Mouse (Mus musculus) limb, embryonic 11.5 days (tissue): ENCODE measurements around the gene Ttk. TPM values are rescaled to one million over a fixed set of nuclear protein-coding genes. Genes with fewer than 3 reads are reported as not detected.
A peak's percentile ranks its signal among the peaks of the same experiment; 100 is the strongest.

Experiments used
- ATAC-seq: fragments of 200-750 bp; cut with Nextera tagmentation; 2 replicates; pipeline ENCODE4 v1.8.0; 2017; ENCODE audit warnings: low read depth; ENCODE audit not compliant: insufficient number of reproducible peaks, low FRiP score, low TSS enrichment
- DNase-seq: peaks from one replicate; pipeline ENCODE4 v3.0.0-alpha.2; 2015; ENCODE audit warnings: low spot score
- H3K27ac ChIP-seq: fragments of 300-500 bp; sonication (generic); replicated peaks from 2 replicates; pipeline ENCODE4 v1.5.1; 2014; ENCODE audit warnings: low read depth, mild to moderate bottlenecking, low read length
- H3K27me3 ChIP-seq: fragments of 300-500 bp; sonication (generic); 2 replicates; pipeline ENCODE4 v1.6.1; 2014; ENCODE audit warnings: mild to moderate bottlenecking, low read length, mixed read lengths; ENCODE audit not compliant: control insufficient read depth, insufficient read depth
- H3K36me3 ChIP-seq: fragments of 300-500 bp; sonication (generic); 2 replicates; pipeline ENCODE4 v1.6.1; 2014; ENCODE audit warnings: mild to moderate bottlenecking, low read length, moderate library complexity, mixed read lengths; ENCODE audit not compliant: control insufficient read depth, insufficient read depth
- H3K4me1 ChIP-seq: fragments of 300-500 bp; sonication (generic); 2 replicates; pipeline ENCODE4 v1.6.1; 2014; ENCODE audit warnings: low read length, mixed read lengths; ENCODE audit not compliant: control insufficient read depth, insufficient read depth
- H3K4me2 ChIP-seq: fragments of 300-500 bp; sonication (generic); 2 replicates; pipeline ENCODE4 v1.6.1; 2014; ENCODE audit warnings: low read depth, mild to moderate bottlenecking, moderate library complexity; ENCODE audit not compliant: severe bottlenecking
- H3K4me3 ChIP-seq: fragments of 300-500 bp; sonication (generic); 2 replicates; pipeline ENCODE4 v1.5.1; 2014; ENCODE audit warnings: low read depth, low read length
- H3K9ac ChIP-seq: fragments of 300-500 bp; sonication (generic); 2 replicates; pipeline ENCODE4 v1.6.1; 2014; ENCODE audit warnings: mild to moderate bottlenecking, low read length
- H3K9me3 ChIP-seq: fragments of 300-500 bp; sonication (generic); 2 replicates; pipeline ENCODE4 v1.6.1; 2016; ENCODE audit warnings: low read length; ENCODE audit not compliant: control insufficient read depth
- WGBS: fragments of 180-500 bp; shearing (Covaris S2); extraction: QIAGEN DNeasy Blood & Tissue Kit; methylation state at CpG from one replicate; pipeline ENCODE4 v1.1.7; 2014; 5-methylcytosine and 5-hydroxymethylcytosine counted together
- polyA plus RNA-seq: library from polyadenylated mRNA; unstranded; fragments of >200 nt; fragmentation: Nextera tagmentation; extraction: Ambion mirVana; gene quantifications from 2 replicates; pipeline ENCODE4 v1.2.1, GENCODE M21; 2014

Gene Ttk
- polyA plus RNA-seq, result 55.8 and 56.8 TPM in 2 replicates

- 1% methylated on average over 38 of the region's 38 CpGs for WGBS
- peak; percentile 99 for ATAC-seq
- Histone ChIP-seq H3K27me3 (no peaks in the 10 kb centered on the region), H3K27ac (peak within 1 kb of the TSS; percentile 80), H3K4me3 (peak within 1 kb of the TSS; percentile 72), H3K4me2 (peak within 1 kb of the TSS; percentile 61), H3K36me3 (no peaks in the 10 kb centered on the region), H3K4me1 (no peaks in the 10 kb centered on the region; the same call in 1 of the 2 replicates), H3K9me3 (no peaks in the 10 kb centered on the region), H3K9ac (peak within 1 kb of the TSS; percentile 81)
- DNase-seq, result peak; percentile 94
Observed at GRCm38 (mm10) chr9:83833811-83834747, at the start of gene Ttk. TSS of gene Ttk (plus strand) at chr9:83834689.

- Histone ChIP-seq H3K36me3 (no peaks in the 10 kb centered on the region), H3K9ac (no peak overlapping the region), H3K4me3 (no peak overlapping the region), H3K4me2 (no peak overlapping the region), H3K27ac (no peak overlapping the region), H3K4me1 (no peaks in the 10 kb centered on the region), H3K27me3 (no peaks in the 10 kb centered on the region), H3K9me3 (no peaks in the 10 kb centered on the region)
- no peak for ATAC-seq
- no peak for DNase-seq
- WGBS, result 59% methylated on average over 1 of the region's 1 CpGs
Observed at GRCm38 (mm10) chr9:83785501-83785900, 49.0 kb upstream of the Ttk start.

GRCm38 (mm10) chr9:83789326-83789725, 45.2 kb upstream of the Ttk start:
- Histone ChIP-seq H3K36me3 (no peaks in the 10 kb centered on the region), H3K4me2 (no peak overlapping the region), H3K4me3 (no peak overlapping the region), H3K9me3 (no peaks in the 10 kb centered on the region), H3K27me3 (no peaks in the 10 kb centered on the region), H3K9ac (no peak overlapping the region), H3K4me1 (no peaks in the 10 kb centered on the region), H3K27ac (no peak overlapping the region)
- ATAC-seq (no peak), DNase-seq (no peak)
- 93% methylated on average over 6 of the region's 6 CpGs for WGBS

GRCm38 (mm10) chr9:83796875-83797274, 37.6 kb upstream of the Ttk start:
- Histone ChIP-seq H3K4me1 (no peaks in the 10 kb centered on the region), H3K36me3 (no peaks in the 10 kb centered on the region), H3K9ac (no peak overlapping the region), H3K9me3 (no peaks in the 10 kb centered on the region), H3K4me3 (no peak overlapping the region), H3K27me3 (no peaks in the 10 kb centered on the region), H3K27ac (no peak overlapping the region), H3K4me2 (no peak overlapping the region)
- 90% methylated on average over 7 of the region's 7 CpGs for WGBS
- ATAC-seq (no peak), DNase-seq (no peak)

GRCm38 (mm10) chr9:83797898-83798297, 36.6 kb upstream of the Ttk start:
- no peak overlapping the region for H3K4me2 ChIP-seq
- H3K9me3 ChIP-seq, result no peaks in the 10 kb centered on the region
- H3K27ac ChIP-seq, result no peak overlapping the region
- H3K4me3 ChIP-seq, result no peak overlapping the region
- ATAC-seq (no peak), DNase-seq (no peak)
- WGBS, result 88% methylated on average over 8 of the region's 8 CpGs
- no peaks in the 10 kb centered on the region for H3K36me3 ChIP-seq
- no peak overlapping the region for H3K9ac ChIP-seq
- no peaks in the 10 kb centered on the region for H3K4me1 ChIP-seq
- H3K27me3 ChIP-seq, result no peaks in the 10 kb centered on the region

GRCm38 (mm10) chr9:83804341-83804740, 30.1 kb upstream of the Ttk start:
- ATAC-seq, result no peak
- Histone ChIP-seq H3K4me2 (peak overlapping the region; percentile 98; the same call in 1 of the 2 replicates), H3K9ac (no peak overlapping the region), H3K9me3 (no peaks in the 10 kb centered on the region), H3K27ac (no peak overlapping the region), H3K4me3 (no peak overlapping the region), H3K36me3 (no peaks in the 10 kb centered on the region), H3K27me3 (0 out of 2 replicates have a peak, but pooled peaks cover 2% of the 10 kb centered on the region), H3K4me1 (no peaks in the 10 kb centered on the region)
- DNase-seq, result no peak
- 59% methylated on average over 13 of the region's 13 CpGs for WGBS

- Histone ChIP-seq H3K9me3 (no peaks in the 10 kb centered on the region), H3K4me1 (no peaks in the 10 kb centered on the region), H3K4me2 (peak overlapping the region; percentile 98), H3K4me3 (peak overlapping the region; percentile 75), H3K9ac (peak overlapping the region; percentile 70), H3K27me3 (0 out of 2 replicates have a peak, but pooled peaks cover 2% of the 10 kb centered on the region), H3K36me3 (no peaks in the 10 kb centered on the region), H3K27ac (0 out of 2 replicates have a peak overlapping the region, but pooled peaks have one; percentile 14)
- peak; percentile 75 for DNase-seq
- ATAC-seq, result peak; percentile 83
- WGBS, result under 1% methylated on average over 37 of the region's 37 CpGs
Observed at GRCm38 (mm10) chr9:83805164-83805976, 29.1 kb upstream of the Ttk start.
